Mouse (Mus musculus): Measurements from ENCODE around the gene Cavin1. TPM values are rescaled to one million over a fixed set of nuclear protein-coding genes. Genes with fewer than 3 reads are reported as not detected.

The Cavin1 gene
- total and polyA plus RNA-seq, 3 experiments: 3.4 to 9.0 TPM; not detected in 1

- peaks cover 2 to 7% of the 10 kb centered on the region in 2 experiments for H3K4me1 ChIP-seq (ENCODE audit: control insufficient read depth in 1 of 2, insufficient read depth in 2 of 2, low read length in 2 of 2)
- no peak for DNase-seq (ENCODE audit: low read depth, low spot score)
- H3K9me3 ChIP-seq (replicated peaks; ENCODE audit: insufficient read depth, low read length): no peaks in the 10 kb centered on the region
- H3K27me3 ChIP-seq (ENCODE audit: control insufficient read depth in 1 of 2, insufficient read depth in 2 of 2, low read length in 2 of 2): peaks cover 2 to 4% of the 10 kb centered on the region in 2 experiments; a peak in 3 of 4 replicates
- H3K27ac ChIP-seq (ENCODE audit: control insufficient read depth, low read depth, low read length): no peak overlapping the region
- no peak overlapping the region for H3K9ac ChIP-seq (ENCODE audit: control insufficient read depth, low read depth, low read length, poor library complexity, severe bottlenecking)
- H3K4me3 ChIP-seq (ENCODE audit: control insufficient read depth in 1 of 2, insufficient read depth in 1 of 2, low read depth in 2 of 2, low read length in 2 of 2): no peak overlapping the region
- TF ChIP-seq HCFC1 (IDR thresholded peaks at IDR 0.05; ENCODE audit: low read depth, low read length) (no peak), MAFK (IDR thresholded peaks at IDR 0.05; ENCODE audit: borderline replicate concordance, low read depth, low read length) (no peak), MYB (IDR thresholded peaks at IDR 0.05; ENCODE audit: low read depth, low read length) (no peak), SIN3A (IDR thresholded peaks at IDR 0.05; ENCODE audit: low read length) (no peak), ZMIZ1 (IDR thresholded peaks at IDR 0.05; ENCODE audit: low read depth, low read length) (no peak), UBTF (IDR thresholded peaks at IDR 0.05; ENCODE audit: borderline replicate concordance, insufficient read depth, low read depth, low read length) (no peak), NRF1 (IDR thresholded peaks at IDR 0.05; ENCODE audit: insufficient read depth, low read depth, low read length, poor library complexity, severe bottlenecking) (no peak)
- no peaks in the 10 kb centered on the region for H3K79me2 ChIP-seq (ENCODE audit: control insufficient read depth, insufficient read depth, low read length, poor library complexity)
- H3K36me3 ChIP-seq (ENCODE audit: control insufficient read depth in 1 of 2, insufficient read depth in 2 of 2, low read length in 2 of 2): peaks cover 0 to 3% of the 10 kb centered on the region in 2 experiments; a peak in 1 of 4 replicates
Measured at GRCm38 (mm10) chr11:100969189-100969743, 1.4 kb downstream of the Cavin1 start.

- H3K36me3 ChIP-seq (ENCODE audit: control insufficient read depth in 1 of 2, insufficient read depth in 2 of 2, low read length in 2 of 2): peaks cover 0 to 3% of the 10 kb centered on the region in 2 experiments; a peak in 1 of 4 replicates
- no peak for TF ChIP-seq TBP (IDR thresholded peaks at IDR 0.05; ENCODE audit: low read depth, low read length)
- H3K9me3 ChIP-seq (replicated peaks; ENCODE audit: insufficient read depth, low read length): no peaks in the 10 kb centered on the region
- H3K27me3 ChIP-seq (ENCODE audit: control insufficient read depth in 1 of 2, insufficient read depth in 2 of 2, low read length in 2 of 2): peaks cover 1 to 3% of the 10 kb centered on the region in 2 experiments; a peak in 2 of 4 replicates
- no peak overlapping the region for H3K27ac ChIP-seq (ENCODE audit: control insufficient read depth, low read depth, low read length)
- no peak for DNase-seq (ENCODE audit: low read depth, low spot score)
- no peak overlapping the region for H3K9ac ChIP-seq (ENCODE audit: control insufficient read depth, low read depth, low read length, poor library complexity, severe bottlenecking)
- H3K4me1 ChIP-seq (ENCODE audit: control insufficient read depth in 1 of 2, insufficient read depth in 2 of 2, low read length in 2 of 2): peaks cover 2 to 7% of the 10 kb centered on the region in 2 experiments
- H3K79me2 ChIP-seq (ENCODE audit: control insufficient read depth, insufficient read depth, low read length, poor library complexity): no peaks in the 10 kb centered on the region
- H3K4me3 ChIP-seq (ENCODE audit: control insufficient read depth in 1 of 2, insufficient read depth in 1 of 2, low read depth in 2 of 2, low read length in 2 of 2): no peak overlapping the region
Measured at GRCm38 (mm10) chr11:100968501-100968900, 2.2 kb downstream of the Cavin1 start.

- H3K9me3 ChIP-seq (replicated peaks; ENCODE audit: insufficient read depth, low read length): no peaks in the 10 kb centered on the region
- peaks cover 0 to 3% of the 10 kb centered on the region in 2 experiments; a peak in 2 of 4 replicates for H3K27me3 ChIP-seq (ENCODE audit: control insufficient read depth in 1 of 2, insufficient read depth in 2 of 2, low read length in 2 of 2)
- no peak overlapping the region for H3K4me3 ChIP-seq (ENCODE audit: control insufficient read depth in 1 of 2, insufficient read depth in 1 of 2, low read depth in 2 of 2, low read length in 2 of 2)
- H3K36me3 ChIP-seq (ENCODE audit: control insufficient read depth in 1 of 2, insufficient read depth in 2 of 2, low read length in 2 of 2): peaks cover 0 to 3% of the 10 kb centered on the region in 2 experiments; a peak in 1 of 4 replicates
- no peaks in the 10 kb centered on the region for H3K79me2 ChIP-seq (ENCODE audit: control insufficient read depth, insufficient read depth, low read length, poor library complexity)
- peaks cover 2 to 7% of the 10 kb centered on the region in 2 experiments for H3K4me1 ChIP-seq (ENCODE audit: control insufficient read depth in 1 of 2, insufficient read depth in 2 of 2, low read length in 2 of 2)
- TF ChIP-seq ZMIZ1 (IDR thresholded peaks at IDR 0.05; ENCODE audit: low read depth, low read length) (no peak), RAD21 (IDR thresholded peaks at IDR 0.05; ENCODE audit: low read depth, low read length) (no peak), SMC3 (IDR thresholded peaks at IDR 0.05; ENCODE audit: low read depth, low read length) (no peak), ZKSCAN1 (IDR thresholded peaks at IDR 0.05; ENCODE audit: low read depth, low read length) (no peak), POLR2AphosphoS2 (IDR thresholded peaks at IDR 0.05; ENCODE audit: low read length) (no peak), CHD1 (IDR thresholded peaks at IDR 0.05; ENCODE audit: low read depth, low read length) (no peak), UBTF (IDR thresholded peaks at IDR 0.05; ENCODE audit: borderline replicate concordance, insufficient read depth, low read depth, low read length) (no peak), MAX (IDR thresholded peaks at IDR 0.05; ENCODE audit: low read length) (no peak), MXI1 (IDR thresholded peaks at IDR 0.05; ENCODE audit: low read depth, low read length) (no peak), ZC3H11A (IDR thresholded peaks at IDR 0.05; ENCODE audit: low read depth, low read length) (no peak), TBP (IDR thresholded peaks at IDR 0.05; ENCODE audit: low read depth, low read length) (no peak), POLR2AphosphoS5 (IDR thresholded peaks at IDR 0.05; ENCODE audit: borderline replicate concordance, low read depth, low read length) (no peak), MAZ (IDR thresholded peaks at IDR 0.05; ENCODE audit: low read depth, low read length) (no peak), GATA1 (IDR thresholded peaks at IDR 0.05; ENCODE audit: low read depth, low read length) (no peak), CHD2 (IDR thresholded peaks at IDR 0.05; ENCODE audit: low read length) (no peak), MAFK (IDR thresholded peaks at IDR 0.05; ENCODE audit: borderline replicate concordance, low read depth, low read length) (no peak), ZNF384 (IDR thresholded peaks at IDR 0.05; ENCODE audit: low read depth, low read length) (no peak), TCF12 (IDR thresholded peaks at IDR 0.05; ENCODE audit: low read depth, low read length) (no peak)
- DNase-seq (ENCODE audit: low read depth, low spot score): no peak
- no peak overlapping the region for H3K27ac ChIP-seq (ENCODE audit: control insufficient read depth, low read depth, low read length)
- no peak overlapping the region for H3K9ac ChIP-seq (ENCODE audit: control insufficient read depth, low read depth, low read length, poor library complexity, severe bottlenecking)
Measured at GRCm38 (mm10) chr11:100967881-100968420, 2.7 kb downstream of the Cavin1 start.
